Mouse (Mus musculus) MEL (cell line): ENCODE measurements around the gene Sema3b. TPM values are rescaled to one million over a fixed set of nuclear protein-coding genes. Genes with fewer than 3 reads are reported as not detected.

Experiments
- DNase-seq: peaks from one replicate; pipeline ENCODE4 v3.0.0; 2011; ENCODE audit warnings: low read depth, low spot score
- H3K27ac ChIP-seq: 2 replicates; pipeline ENCODE4 v1.5.1; 2012; ENCODE audit warnings: low read depth, mild to moderate bottlenecking, control low read depth, low read length, moderate library complexity; ENCODE audit not compliant: control insufficient read depth
- H3K27me3 ChIP-seq, 2 experiments: fragments of 150-350 bp in 1 of 2; sonication (generic) in 1 of 2; 2 replicates each; pipeline ENCODE4 v1.6.1; 2012; ENCODE audit warnings: low read length in 2 of 2, mild to moderate bottlenecking in 2 of 2, improper control_type of control experiment in 1 of 2, moderate library complexity in 1 of 2; ENCODE audit not compliant: insufficient read depth in 2 of 2, control insufficient read depth in 1 of 2
- H3K36me3 ChIP-seq, 2 experiments: 2 replicates each; pipeline ENCODE4 v1.6.1; 2012 to 2014; ENCODE audit warnings: low read length in 2 of 2, improper control_type of control experiment in 1 of 2, inconsistent platforms in 1 of 2, mild to moderate bottlenecking in 1 of 2; ENCODE audit not compliant: insufficient read depth in 2 of 2, control insufficient read depth in 1 of 2
- H3K4me1 ChIP-seq, 2 experiments: fragments of 150-350 bp in 1 of 2; sonication (generic) in 1 of 2; 2 replicates each; pipeline ENCODE4 v1.6.1; 2012; ENCODE audit warnings: low read length in 2 of 2, improper control_type of control experiment in 1 of 2, mild to moderate bottlenecking in 1 of 2; ENCODE audit not compliant: insufficient read depth in 2 of 2, control insufficient read depth in 1 of 2
- H3K4me3 ChIP-seq, 2 experiments: fragments of 150-350 bp in 1 of 2; sonication (generic) in 1 of 2; 2 replicates each; pipeline ENCODE4 v1.5.1; 2012; ENCODE audit warnings: low read depth in 2 of 2, low read length in 2 of 2, mild to moderate bottlenecking in 2 of 2, moderate library complexity in 2 of 2, control low read depth in 1 of 2, improper control_type of control experiment in 1 of 2; ENCODE audit not compliant: control insufficient read depth in 1 of 2, insufficient read depth in 1 of 2
- H3K79me2 ChIP-seq: 2 replicates; pipeline ENCODE4 v1.6.1; 2012; ENCODE audit warnings: mild to moderate bottlenecking, low read length, moderate library complexity; ENCODE audit not compliant: control insufficient read depth, poor library complexity, insufficient read depth
- H3K9ac ChIP-seq: 2 replicates; pipeline ENCODE4 v1.6.1; 2012; ENCODE audit warnings: low read depth, mild to moderate bottlenecking, control low read depth, low read length, moderate library complexity; ENCODE audit not compliant: control insufficient read depth, poor library complexity, severe bottlenecking
- H3K9me3 ChIP-seq: fragments of 150-350 bp; sonication (generic); replicated peaks from 2 replicates; pipeline ENCODE4 v1.6.1; 2012; ENCODE audit warnings: mild to moderate bottlenecking, low read length, improper control_type of control experiment, moderate library complexity; ENCODE audit not compliant: insufficient read depth
- CTCF ChIP-seq, 3 experiments: IDR thresholded peaks in 2 of 3; conservative IDR thresholded peaks in 1 of 3; 2 replicates each; pipeline ENCODE4 v1.5.1; 2011 to 2012; ENCODE audit warnings: low read length in 3 of 3, low read depth in 2 of 3, mild to moderate bottlenecking in 2 of 3, improper control_type of control experiment in 1 of 3, inconsistent platforms in 1 of 3, mixed read lengths in 1 of 3, moderate library complexity in 1 of 3; ENCODE audit not compliant: control insufficient read depth in 1 of 3, insufficient read depth in 1 of 3, poor library complexity in 1 of 3, severe bottlenecking in 1 of 3
- GATA1 ChIP-seq: IDR thresholded peaks from 2 replicates; pipeline ENCODE4 v1.6.1; 2011; ENCODE audit warnings: low read depth, low read length, improper control_type of control experiment
- JUND ChIP-seq: IDR thresholded peaks from 2 replicates; pipeline ENCODE4 v1.6.1; 2011; ENCODE audit warnings: low read depth, mild to moderate bottlenecking, improper control_type of control experiment, low read length
- MAFK ChIP-seq: IDR thresholded peaks from 2 replicates; pipeline ENCODE4 v1.6.1; 2011; ENCODE audit warnings: low read depth, mild to moderate bottlenecking, low read length, improper control_type of control experiment, borderline replicate concordance
- NELFE ChIP-seq: IDR thresholded peaks from 2 replicates; pipeline ENCODE4 v1.6.1; 2011; ENCODE audit warnings: low read depth, low read length, improper control_type of control experiment
- NRF1 ChIP-seq: IDR thresholded peaks from 2 replicates; pipeline ENCODE4 v1.6.1; 2014; ENCODE audit warnings: low read depth, mild to moderate bottlenecking, inconsistent platforms, low read length, improper control_type of control experiment, moderate library complexity; ENCODE audit not compliant: poor library complexity, insufficient read depth, severe bottlenecking
- POLR2AphosphoS5 ChIP-seq: IDR thresholded peaks from 2 replicates; pipeline ENCODE4 v1.6.1; 2012; ENCODE audit warnings: low read depth, borderline replicate concordance, mild to moderate bottlenecking, inconsistent platforms, low read length, moderate library complexity, mixed read lengths
- RAD21 ChIP-seq: IDR thresholded peaks from 2 replicates; pipeline ENCODE4 v1.6.1; 2011; ENCODE audit warnings: mild to moderate bottlenecking, low read depth, low read length, improper control_type of control experiment
- RCOR1 ChIP-seq: IDR thresholded peaks from 2 replicates; pipeline ENCODE4 v1.6.1; 2012; ENCODE audit warnings: low read depth, mild to moderate bottlenecking, inconsistent platforms, low read length, improper control_type of control experiment
- SIN3A ChIP-seq: IDR thresholded peaks from 2 replicates; pipeline ENCODE4 v1.6.1; 2012; ENCODE audit warnings: low read length, improper control_type of control experiment, inconsistent platforms
- TAL1 ChIP-seq: IDR thresholded peaks from 2 replicates; pipeline ENCODE4 v1.6.1; 2012; ENCODE audit warnings: mild to moderate bottlenecking, inconsistent platforms, low read length, moderate library complexity, mixed read lengths
- UBTF ChIP-seq: IDR thresholded peaks from 2 replicates; pipeline ENCODE4 v1.6.1; 2012; ENCODE audit warnings: low read depth, mild to moderate bottlenecking, inconsistent platforms, low read length, improper control_type of control experiment, moderate library complexity, borderline replicate concordance; ENCODE audit not compliant: insufficient read depth
- USF1 ChIP-seq: IDR thresholded peaks from 2 replicates; pipeline ENCODE4 v1.6.1; 2014; ENCODE audit warnings: low read depth, mild to moderate bottlenecking, inconsistent platforms, low read length, improper control_type of control experiment, moderate library complexity
- USF2 ChIP-seq, 2 experiments: IDR thresholded peaks; 2 replicates each; pipeline ENCODE4 v1.6.1; 2011 to 2012; ENCODE audit warnings: improper control_type of control experiment in 2 of 2, low read length in 2 of 2, borderline replicate concordance in 1 of 2, inconsistent platforms in 1 of 2, low read depth in 1 of 2, mild to moderate bottlenecking in 1 of 2; ENCODE audit not compliant: insufficient read depth in 1 of 2
- ZC3H11A ChIP-seq: IDR thresholded peaks from 2 replicates; pipeline ENCODE4 v1.6.1; 2012; ENCODE audit warnings: low read depth, mild to moderate bottlenecking, inconsistent platforms, low read length, improper control_type of control experiment
- ZKSCAN1 ChIP-seq: IDR thresholded peaks from 2 replicates; pipeline ENCODE4 v1.6.1; 2012; ENCODE audit warnings: low read depth, mild to moderate bottlenecking, inconsistent platforms, low read length, improper control_type of control experiment, moderate library complexity
- ZNF384 ChIP-seq: IDR thresholded peaks from 2 replicates; pipeline ENCODE4 v1.6.1; 2012; ENCODE audit warnings: low read depth, mild to moderate bottlenecking, inconsistent platforms, low read length, improper control_type of control experiment
- polyA plus RNA-seq, 2 experiments: library from polyadenylated mRNA; stranded (reverse) in 1 of 2; unstranded in 1 of 2; fragments of >175 nt in 1 of 2; fragments of >200 nt in 1 of 2; gene quantifications; 2 replicates each; pipeline versions ENCODE4 v1.2.1 to v1.2.4; 2012; ENCODE audit warnings: low replicate concordance in 2 of 2, low read depth in 1 of 2; ENCODE audit not compliant: insufficient read length in 2 of 2, insufficient read depth in 1 of 2, missing spikeins in 1 of 2
- total RNA-seq: library from RNA; depleted of rRNA; stranded (reverse); fragments of 300-350 nt; gene quantifications from 2 replicates; pipeline ENCODE4 v1.2.3, GENCODE M21; 2012; rRNA removed

The Sema3b gene
- total and polyA plus RNA-seq, 3 experiments, result 0.04 to 0.21 TPM; not detected in 1

GRCm38 (mm10) chr9:107548820-107549219 is 60.2 kb downstream of the Sema3b start:
- no peaks in the 10 kb centered on the region for H3K27me3 ChIP-seq
- H3K4me1 ChIP-seq, result peaks cover 10 to 25% of the 10 kb centered on the region in 2 experiments
- H3K36me3 ChIP-seq, result peaks cover 0 to 14% of the 10 kb centered on the region in 2 experiments; a peak in 2 of 4 replicates
- no peak overlapping the region for H3K4me3 ChIP-seq
- peaks cover 3% of the 10 kb centered on the region for H3K79me2 ChIP-seq
- DNase-seq, result no peak
- no peaks in the 10 kb centered on the region for H3K9me3 ChIP-seq
- TF ChIP-seq TAL1 (no peak), MAFK (no peak), NRF1 (no peak), NELFE (no peak), CTCF (IDR thresholded peaks at IDR 0.05 in 2 of 3, conservative IDR thresholded peaks at IDR 0.05 in 1 of 3; ENCODE audit: control insufficient read depth in 1 of 3, insufficient read depth in 1 of 3, low read depth in 2 of 3, low read length in 3 of 3, poor library complexity in 1 of 3, severe bottlenecking in 1 of 3) (no peak), RCOR1 (no peak), USF1 (no peak), GATA1 (no peak), USF2 (IDR thresholded peaks at IDR 0.05; ENCODE audit: borderline replicate concordance in 1 of 2, insufficient read depth in 1 of 2, low read depth in 1 of 2, low read length in 2 of 2) (no peak), JUND (no peak), ZC3H11A (no peak), SIN3A (no peak), RAD21 (no peak), POLR2AphosphoS5 (no peak)
- no peak overlapping the region for H3K27ac ChIP-seq
- no peak overlapping the region for H3K9ac ChIP-seq

- peaks cover 8 to 20% of the 10 kb centered on the region in 2 experiments for H3K4me1 ChIP-seq
- no peak for DNase-seq
- H3K36me3 ChIP-seq, result peaks cover 0 to 10% of the 10 kb centered on the region in 2 experiments; a peak in 2 of 4 replicates
- H3K9me3 ChIP-seq, result no peaks in the 10 kb centered on the region
- H3K9ac ChIP-seq, result no peak overlapping the region
- H3K27me3 ChIP-seq, result no peaks in the 10 kb centered on the region
- no peak overlapping the region for H3K4me3 ChIP-seq
- peaks cover 2% of the 10 kb centered on the region; the same call in 1 of the 2 replicates for H3K79me2 ChIP-seq
- no peak overlapping the region for H3K27ac ChIP-seq
- no peak for TF ChIP-seq SIN3A
- TF ChIP-seq RAD21, result no peak
- no peak for TF ChIP-seq ZKSCAN1
- no peak for TF ChIP-seq ZNF384
- TF ChIP-seq UBTF, result no peak
Observed at GRCm38 (mm10) chr9:107547957-107548356, 61.1 kb downstream of the Sema3b start.

Other genes starting within 250 kb of the Sema3b start
- gene Cacna2d2, start 209.6 kb downstream of the Sema3b start, total RNA-seq, result 0.20 TPM in 1 of 2 replicates, not detected in the other
- gene Cacna2d2, start 209.6 kb downstream of the Sema3b start, polyA plus RNA-seq, result under 1 TPM in 1 of 2 experiments, not detected in 1; 0.67 TPM
- 26.0 and 34.6 TPM in 2 replicates for gene Tmem115, start 75.3 kb downstream of the Sema3b start, total RNA-seq
- gene Tmem115, start 75.3 kb downstream of the Sema3b start, polyA plus RNA-seq, result 10 to 100 TPM in 1 of 2 experiments, not detected in 1; 39.3 TPM
- 38.1 and 38.3 TPM in 2 replicates for gene Cyb561d2, start 67.0 kb downstream of the Sema3b start, total RNA-seq
- 10 to 100 TPM in 1 of 2 experiments, not detected in 1; 37.8 TPM for gene Cyb561d2, start 67.0 kb downstream of the Sema3b start, polyA plus RNA-seq
- gene Nprl2, start 67.0 kb downstream of the Sema3b start, total RNA-seq, result 23.2 and 25.4 TPM in 2 replicates
- gene Nprl2, start 67.0 kb downstream of the Sema3b start, polyA plus RNA-seq, result 10 to 100 TPM in 1 of 2 experiments, not detected in 1; 30.2 TPM
- gene Zmynd10, start 61.9 kb downstream of the Sema3b start, total RNA-seq, result 0.26 and 0.31 TPM in 2 replicates
- gene Zmynd10, start 61.9 kb downstream of the Sema3b start, polyA plus RNA-seq, result under 1 TPM in 1 of 2 experiments, not detected in 1; 0.85 TPM
- 40.6 and 48.0 TPM in 2 replicates for gene Rassf1, start 57.7 kb downstream of the Sema3b start, total RNA-seq
- 10 to 100 TPM in 1 of 2 experiments, not detected in 1; 56.9 TPM for gene Rassf1, start 57.7 kb downstream of the Sema3b start, polyA plus RNA-seq
- gene Tusc2, start 46.0 kb downstream of the Sema3b start, total RNA-seq, result 29.9 and 36.2 TPM in 2 replicates
- 10 to 100 TPM in 1 of 2 experiments, not detected in 1; 48.9 TPM for gene Tusc2, start 46.0 kb downstream of the Sema3b start, polyA plus RNA-seq
- 24.8 and 32.0 TPM in 2 replicates for gene Hyal2, start 41.3 kb downstream of the Sema3b start, total RNA-seq
- gene Hyal2, start 41.3 kb downstream of the Sema3b start, polyA plus RNA-seq, result 10 to 100 TPM in 1 of 2 experiments, not detected in 1; 31.3 TPM
- 1.1 and 1.3 TPM in 2 replicates for gene Hyal1, start 32.3 kb downstream of the Sema3b start, total RNA-seq
- 1 to 10 TPM in 1 of 2 experiments, not detected in 1; 3.4 TPM for gene Hyal1, start 32.3 kb downstream of the Sema3b start, polyA plus RNA-seq
- 14.3 and 15.1 TPM in 2 replicates for gene Naa80, start 30.3 kb downstream of the Sema3b start, total RNA-seq
- gene Naa80, start 30.3 kb downstream of the Sema3b start, polyA plus RNA-seq, result 10 to 100 TPM in 1 of 2 experiments, not detected in 1; 74.0 TPM
- 1.8 and 2.3 TPM in 2 replicates for gene Hyal3, start 28.4 kb downstream of the Sema3b start, total RNA-seq
- 1 to 10 TPM in 1 of 2 experiments, not detected in 1; 6.8 TPM for gene Hyal3, start 28.4 kb downstream of the Sema3b start, polyA plus RNA-seq
- gene Ifrd2, start 21.6 kb downstream of the Sema3b start, total RNA-seq, result 136 and 147 TPM in 2 replicates
- 100 to 1,000 TPM in 1 of 2 experiments, not detected in 1; 292 TPM for gene Ifrd2, start 21.6 kb downstream of the Sema3b start, polyA plus RNA-seq
- 129 and 131 TPM in 2 replicates for gene Gnai2, start 26.1 kb upstream of the Sema3b start, total RNA-seq
- 100 to 1,000 TPM; 137 to 335 TPM for gene Gnai2, start 26.1 kb upstream of the Sema3b start, polyA plus RNA-seq
- gene Slc38a3, start 60.3 kb upstream of the Sema3b start, total RNA-seq, result not detected in 2 replicates
- gene Slc38a3, start 60.3 kb upstream of the Sema3b start, polyA plus RNA-seq, result not detected
- gene Gnat1, start 70.5 kb upstream of the Sema3b start, total RNA-seq, result 0.27 TPM in 1 of 2 replicates, not detected in the other
- gene Gnat1, start 70.5 kb upstream of the Sema3b start, polyA plus RNA-seq, result 100 to 1,000 TPM in 1 of 2 experiments, not detected in 1; 326 TPM
- gene Sema3f, start 101.2 kb upstream of the Sema3b start, total RNA-seq, result not detected in 2 replicates
- not detected for gene Sema3f, start 101.2 kb upstream of the Sema3b start, polyA plus RNA-seq
- gene Rbm5, start 161.8 kb upstream of the Sema3b start, total RNA-seq, result 80.2 and 87.6 TPM in 2 replicates
- 100 to 1,000 TPM; 125 to 143 TPM for gene Rbm5, start 161.8 kb upstream of the Sema3b start, polyA plus RNA-seq